Mouse (Mus musculus): ENCODE measurements around the gene Tanc1. TPM values are rescaled to one million over a fixed set of nuclear protein-coding genes. Genes with fewer than 3 reads are reported as not detected.

Gene Tanc1
- polyA plus RNA-seq, 1 experiment from 2014 or later: 51.6 TPM

DNA sequence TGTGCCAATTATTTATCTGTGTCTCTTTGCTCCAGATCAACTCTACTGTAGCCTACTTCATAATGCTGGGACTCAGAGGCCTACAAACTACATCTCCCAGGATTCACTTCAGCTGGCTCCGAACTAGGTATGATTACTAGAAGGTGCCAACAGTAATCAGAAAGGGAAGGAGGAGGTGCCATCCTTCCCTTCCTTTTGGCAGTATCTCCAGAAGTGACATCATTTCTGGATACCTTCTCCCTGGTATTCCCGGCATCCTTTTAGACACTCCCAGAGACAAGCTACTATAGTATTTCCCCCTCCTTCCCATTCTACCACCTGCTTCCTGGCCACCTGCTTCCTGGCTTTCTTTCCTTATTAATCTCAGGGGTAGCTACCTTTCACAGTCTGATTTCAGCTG lies 10.9 kb upstream of the Tanc1 start:
- H3K9me3 ChIP-seq (ENCODE audit: control insufficient read depth, low read length): no peaks in the 10 kb centered on the region
- no peak for DNase-seq (ENCODE audit: low spot score)
- no peaks in the 10 kb centered on the region for H3K36me3 ChIP-seq (ENCODE audit: control insufficient read depth, insufficient read depth, low read length)
- H3K9ac ChIP-seq (ENCODE audit: low read length): no peak overlapping the region
- 66% methylated on average over 2 of the region's 2 CpGs for WGBS
- ATAC-seq (ENCODE audit: insufficient number of reproducible peaks, low FRiP score, low TSS enrichment, low read depth): no peak
- H3K27me3 ChIP-seq (ENCODE audit: control insufficient read depth, insufficient read depth, low read length): no peaks in the 10 kb centered on the region
- no peak overlapping the region for H3K4me2 ChIP-seq (ENCODE audit: low read depth, severe bottlenecking)
- peak overlapping the region; percentile 95; the same call in 1 of the 2 replicates for H3K27ac ChIP-seq (replicated peaks; ENCODE audit: low read depth, low read length)
- no peak overlapping the region for H3K4me3 ChIP-seq (ENCODE audit: low read depth, low read length)
- peaks cover 25% of the 10 kb centered on the region for H3K4me1 ChIP-seq (ENCODE audit: control insufficient read depth, insufficient read depth, low read length)

DNA sequence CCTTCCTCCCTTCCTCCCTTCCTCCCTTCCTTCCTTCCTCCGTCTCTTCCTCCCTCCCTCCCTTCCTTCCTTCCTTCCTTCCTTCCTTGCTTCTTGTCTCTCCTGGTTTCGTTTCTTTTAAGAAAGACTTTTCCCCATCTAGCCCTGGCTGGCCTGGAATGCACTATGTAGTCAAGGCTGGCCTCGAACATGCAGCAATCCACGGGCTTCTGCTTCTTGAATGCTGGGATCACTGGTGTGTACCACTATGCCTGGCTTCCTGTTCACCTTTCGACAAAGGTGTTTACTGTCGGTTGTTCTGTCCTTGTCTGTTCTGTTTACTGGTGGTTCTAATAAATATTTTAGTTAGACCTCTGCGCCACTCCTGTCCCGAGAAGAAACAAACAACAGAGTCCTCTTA lies 10.4 kb upstream of the Tanc1 start:
- Histone ChIP-seq H3K27me3 (ENCODE audit: control insufficient read depth, insufficient read depth, low read length) (no peaks in the 10 kb centered on the region), H3K4me3 (ENCODE audit: low read depth, low read length) (no peak overlapping the region), H3K4me2 (ENCODE audit: low read depth, severe bottlenecking) (no peak overlapping the region), H3K9ac (ENCODE audit: low read length) (no peak overlapping the region), H3K36me3 (ENCODE audit: control insufficient read depth, insufficient read depth, low read length) (no peaks in the 10 kb centered on the region), H3K9me3 (ENCODE audit: control insufficient read depth, low read length) (no peaks in the 10 kb centered on the region), H3K27ac (replicated peaks; ENCODE audit: low read depth, low read length) (peak overlapping the region; percentile 39; the same call in 1 of the 2 replicates), H3K4me1 (ENCODE audit: control insufficient read depth, insufficient read depth, low read length) (peaks cover 25% of the 10 kb centered on the region)
- DNase-seq (ENCODE audit: low spot score) (no peak), ATAC-seq (ENCODE audit: insufficient number of reproducible peaks, low FRiP score, low TSS enrichment, low read depth) (no peak)
- 77% methylated on average over 8 of the region's 8 CpGs for WGBS

DNA sequence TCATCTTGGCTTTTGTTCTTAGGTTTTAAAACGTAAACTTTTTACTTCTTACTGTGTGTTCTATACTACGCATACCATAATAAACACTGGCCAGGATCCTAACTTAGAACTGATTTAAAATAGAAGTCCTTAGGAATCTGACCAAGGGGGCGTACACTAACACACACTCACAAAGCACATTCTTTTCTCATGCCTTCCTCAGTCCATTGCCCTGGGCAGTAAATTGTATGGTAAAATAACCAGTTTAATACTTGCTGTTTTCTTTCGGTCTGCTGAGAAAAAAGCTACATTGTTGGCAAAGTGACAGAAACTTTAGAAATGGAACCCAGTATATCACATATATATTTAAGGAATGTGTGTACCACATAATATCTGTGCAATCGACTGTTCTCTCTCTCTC lies 2.9 kb upstream of the Tanc1 start:
- no peak for DNase-seq (ENCODE audit: low spot score)
- H3K27me3 ChIP-seq (ENCODE audit: control insufficient read depth, insufficient read depth, low read length): no peaks in the 10 kb centered on the region
- H3K4me2 ChIP-seq (ENCODE audit: low read depth, severe bottlenecking): no peak overlapping the region
- ATAC-seq (ENCODE audit: insufficient number of reproducible peaks, low FRiP score, low TSS enrichment, low read depth): no peak
- 56% methylated on average over 5 of the region's 5 CpGs for WGBS
- H3K36me3 ChIP-seq (ENCODE audit: control insufficient read depth, insufficient read depth, low read length): no peaks in the 10 kb centered on the region
- H3K9me3 ChIP-seq (ENCODE audit: control insufficient read depth, low read length): no peaks in the 10 kb centered on the region
- peaks cover 22% of the 10 kb centered on the region for H3K4me1 ChIP-seq (ENCODE audit: control insufficient read depth, insufficient read depth, low read length)
- H3K9ac ChIP-seq (ENCODE audit: low read length): no peak overlapping the region
- no peak overlapping the region for H3K27ac ChIP-seq (replicated peaks; ENCODE audit: low read depth, low read length)
- no peak overlapping the region for H3K4me3 ChIP-seq (ENCODE audit: low read depth, low read length)

DNA sequence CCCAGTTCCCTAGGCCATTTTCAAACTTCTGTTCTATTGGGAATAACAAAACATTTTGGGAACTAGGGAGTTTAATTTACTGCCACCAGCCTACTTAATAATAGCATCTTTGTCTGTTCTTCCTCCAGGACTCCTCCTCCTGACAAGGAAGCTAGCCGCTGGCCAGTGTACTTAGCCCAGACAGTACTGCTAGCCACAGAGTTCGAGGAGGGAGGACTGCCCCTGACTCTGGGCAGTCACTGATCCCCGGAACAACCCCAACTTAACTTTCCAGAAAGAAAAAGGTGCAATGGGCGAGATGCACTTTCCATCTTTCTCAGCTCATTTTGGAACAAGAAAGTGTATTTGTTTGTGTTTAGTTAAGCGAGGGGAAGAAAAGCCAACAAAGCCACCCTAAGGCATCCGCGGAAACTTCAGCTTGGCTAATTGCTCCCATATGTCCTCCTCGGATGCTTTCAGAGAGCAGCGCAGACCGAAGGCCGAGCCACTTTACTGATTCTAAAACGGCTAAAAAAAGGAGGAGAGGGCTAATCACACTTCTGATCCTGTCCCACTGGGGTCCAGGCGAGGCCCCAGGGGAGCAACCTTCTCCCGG lies 529 bp upstream of the Tanc1 start:
- H3K27ac ChIP-seq (replicated peaks; ENCODE audit: low read depth, low read length): peak overlapping the region; percentile 99
- H3K4me3 ChIP-seq (ENCODE audit: low read depth, low read length): peak overlapping the region; percentile 92
- H3K36me3 ChIP-seq (ENCODE audit: control insufficient read depth, insufficient read depth, low read length): no peaks in the 10 kb centered on the region
- H3K9ac ChIP-seq (ENCODE audit: low read length): peak overlapping the region; percentile 97
- H3K9me3 ChIP-seq (ENCODE audit: control insufficient read depth, low read length): no peaks in the 10 kb centered on the region
- peaks cover 42% of the 10 kb centered on the region for H3K4me1 ChIP-seq (ENCODE audit: control insufficient read depth, insufficient read depth, low read length)
- DNase-seq (ENCODE audit: low spot score) (no peak), ATAC-seq (ENCODE audit: insufficient number of reproducible peaks, low FRiP score, low TSS enrichment, low read depth) (peak; percentile 62)
- 1% methylated on average over 14 of the region's 14 CpGs for whole genome bisulfite sequencing
- peak overlapping the region; percentile 67 for H3K4me2 ChIP-seq (ENCODE audit: low read depth, severe bottlenecking)
- no peaks in the 10 kb centered on the region for H3K27me3 ChIP-seq (ENCODE audit: control insufficient read depth, insufficient read depth, low read length)

DNA sequence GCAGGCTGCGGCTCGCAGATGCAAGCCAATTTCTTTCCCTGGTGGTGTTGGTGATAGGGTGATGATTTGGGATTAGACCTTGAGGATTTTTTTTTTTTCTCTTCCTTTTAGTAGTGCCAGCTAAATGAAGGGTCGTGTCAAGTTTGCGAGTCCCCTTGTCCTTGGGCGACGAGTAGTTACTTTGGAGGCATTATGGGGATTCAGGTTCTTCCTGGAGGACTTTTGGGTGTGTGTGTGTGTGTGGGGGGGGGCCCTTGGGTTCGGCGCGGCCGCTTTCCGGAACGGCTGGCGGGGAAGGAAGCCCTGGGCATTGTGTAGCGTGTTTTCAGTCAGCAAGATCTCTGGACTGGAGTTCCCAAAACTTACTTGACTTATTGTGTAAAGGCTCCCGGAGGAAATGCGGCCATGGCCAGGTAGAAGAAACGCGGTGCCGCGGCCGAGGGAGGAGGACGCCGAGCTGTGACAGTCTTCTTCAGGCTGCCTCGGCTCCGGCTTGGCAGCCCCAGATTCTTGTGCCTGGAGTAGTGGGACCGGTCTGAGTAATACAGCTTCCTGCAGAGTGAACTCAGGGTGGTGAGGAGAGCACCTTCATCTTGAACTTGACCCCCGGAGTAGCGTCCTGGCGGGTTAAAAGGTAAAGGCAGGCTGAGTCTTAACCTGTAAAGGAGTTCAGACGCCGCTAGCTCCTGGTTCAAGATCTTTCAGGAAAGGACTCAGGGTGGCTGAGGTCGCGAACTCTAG lies 1.1 kb downstream of the Tanc1 start:
- under 1% methylated on average over 33 of the region's 33 CpGs for WGBS
- Histone ChIP-seq H3K4me3 (ENCODE audit: low read depth, low read length) (peak overlapping the region; percentile 92), H3K27me3 (ENCODE audit: control insufficient read depth, insufficient read depth, low read length) (no peaks in the 10 kb centered on the region), H3K4me1 (ENCODE audit: control insufficient read depth, insufficient read depth, low read length) (peaks cover 51% of the 10 kb centered on the region), H3K4me2 (ENCODE audit: low read depth, severe bottlenecking) (peak overlapping the region; percentile 67), H3K27ac (replicated peaks; ENCODE audit: low read depth, low read length) (peak overlapping the region; percentile 99), H3K9ac (ENCODE audit: low read length) (peak overlapping the region; percentile 97), H3K9me3 (ENCODE audit: control insufficient read depth, low read length) (no peaks in the 10 kb centered on the region), H3K36me3 (ENCODE audit: control insufficient read depth, insufficient read depth, low read length) (no peaks in the 10 kb centered on the region)
- peak; percentile 5; the same call in 1 of the 2 replicates for ATAC-seq (ENCODE audit: insufficient number of reproducible peaks, low FRiP score, low TSS enrichment, low read depth)
- DNase-seq (ENCODE audit: low spot score): peak; percentile 63

DNA sequence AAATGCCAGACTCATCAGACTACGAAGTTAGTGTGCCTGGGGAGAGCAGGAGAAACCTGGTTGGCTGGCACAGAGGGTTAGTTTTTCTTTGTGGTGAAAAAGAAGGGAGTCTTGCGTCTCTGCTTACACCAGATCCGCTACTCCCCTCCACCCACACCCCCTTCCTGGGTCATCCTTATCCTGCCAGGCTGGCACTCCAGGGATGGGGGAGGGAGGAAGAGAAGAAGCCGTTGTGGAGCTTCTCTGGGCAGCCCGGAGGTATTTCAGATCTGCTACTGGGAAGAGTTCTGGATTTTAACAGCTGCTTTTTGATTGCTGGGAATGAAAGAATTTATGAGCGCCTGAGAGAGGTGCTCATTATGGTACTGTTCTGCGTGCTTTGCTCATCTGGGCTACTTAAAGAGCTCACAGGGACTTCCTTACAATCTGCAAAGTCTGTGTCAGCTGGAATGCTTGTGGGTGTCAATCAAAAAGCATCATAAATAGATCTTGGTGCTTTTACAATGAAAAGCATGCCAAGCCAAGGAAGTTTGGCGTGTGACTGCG lies 1.7 kb downstream of the Tanc1 start:
- ATAC-seq (ENCODE audit: insufficient number of reproducible peaks, low FRiP score, low TSS enrichment, low read depth) (peak; percentile 36; the same call in 1 of the 2 replicates), DNase-seq (ENCODE audit: low spot score) (no peak)
- WGBS: 5% methylated on average over 9 of the region's 9 CpGs
- Histone ChIP-seq H3K27ac (replicated peaks; ENCODE audit: low read depth, low read length) (peak overlapping the region; percentile 99), H3K4me3 (ENCODE audit: low read depth, low read length) (peak overlapping the region; percentile 92), H3K9me3 (ENCODE audit: control insufficient read depth, low read length) (no peaks in the 10 kb centered on the region), H3K4me1 (ENCODE audit: control insufficient read depth, insufficient read depth, low read length) (peaks cover 47% of the 10 kb centered on the region), H3K27me3 (ENCODE audit: control insufficient read depth, insufficient read depth, low read length) (no peaks in the 10 kb centered on the region), H3K36me3 (ENCODE audit: control insufficient read depth, insufficient read depth, low read length) (no peaks in the 10 kb centered on the region; the same call in 1 of the 2 replicates), H3K4me2 (ENCODE audit: low read depth, severe bottlenecking) (peak overlapping the region; percentile 67), H3K9ac (ENCODE audit: low read length) (peak overlapping the region; percentile 97)

DNA sequence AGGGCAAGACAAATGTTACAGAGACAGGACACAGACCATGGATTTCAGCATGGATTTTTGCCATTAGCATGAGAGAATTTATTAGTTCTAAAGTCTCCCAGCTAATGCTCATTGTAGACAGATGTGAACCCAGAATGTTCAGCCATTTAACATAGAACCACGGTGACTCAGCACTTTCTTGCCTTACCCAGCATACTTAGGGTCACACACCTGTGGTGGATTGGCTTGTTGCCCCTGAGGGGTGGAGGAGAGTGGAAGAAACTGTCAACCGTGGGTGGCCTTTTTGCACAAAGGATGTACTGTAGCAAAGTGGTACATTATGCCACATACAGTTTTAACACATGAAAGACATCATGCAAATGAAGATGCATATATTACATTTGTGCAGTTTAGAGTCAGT lies 5.0 kb downstream of the Tanc1 start:
- 71% methylated on average over 2 of the region's 2 CpGs for WGBS

DNA sequence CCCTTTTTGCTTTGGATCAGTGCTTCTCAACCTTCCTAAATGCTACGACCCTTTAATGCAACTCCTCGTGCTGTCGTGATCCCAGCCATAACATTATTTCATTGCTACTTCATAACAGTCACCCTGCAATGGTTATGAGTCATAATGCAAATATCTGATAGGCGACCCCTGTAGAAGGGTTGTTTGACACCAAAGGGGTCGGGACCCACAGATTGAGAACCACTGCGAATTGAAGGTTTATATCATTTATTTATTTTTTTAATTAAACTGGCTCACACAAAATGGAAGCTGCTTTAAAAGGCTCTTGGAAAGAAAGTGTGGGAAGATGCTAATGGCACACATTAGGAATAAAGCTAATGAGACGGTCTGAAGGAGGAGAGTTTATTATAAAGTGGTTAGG lies 7.2 kb downstream of the Tanc1 start:
- Histone ChIP-seq H3K36me3 (ENCODE audit: control insufficient read depth, insufficient read depth, low read length) (peaks cover under 1% of the 10 kb centered on the region; the same call in 1 of the 2 replicates), H3K9me3 (ENCODE audit: control insufficient read depth, low read length) (no peaks in the 10 kb centered on the region), H3K4me3 (ENCODE audit: low read depth, low read length) (no peak overlapping the region), H3K27me3 (ENCODE audit: control insufficient read depth, insufficient read depth, low read length) (no peaks in the 10 kb centered on the region), H3K9ac (ENCODE audit: low read length) (no peak overlapping the region), H3K4me1 (ENCODE audit: control insufficient read depth, insufficient read depth, low read length) (peaks cover 36% of the 10 kb centered on the region), H3K27ac (replicated peaks; ENCODE audit: low read depth, low read length) (no peak overlapping the region), H3K4me2 (ENCODE audit: low read depth, severe bottlenecking) (no peak overlapping the region)
- DNase-seq (ENCODE audit: low spot score): no peak
- WGBS: 93% methylated on average over 7 of the region's 7 CpGs
- ATAC-seq (ENCODE audit: insufficient number of reproducible peaks, low FRiP score, low TSS enrichment, low read depth): no peak

More for the DNA sequence above, 5.0 kb downstream of the Tanc1 start:
- no peak overlapping the region for H3K4me2 ChIP-seq (ENCODE audit: low read depth, severe bottlenecking)
- peaks cover 30% of the 10 kb centered on the region for H3K4me1 ChIP-seq (ENCODE audit: control insufficient read depth, insufficient read depth, low read length)
- no peak overlapping the region for H3K27ac ChIP-seq (replicated peaks; ENCODE audit: low read depth, low read length)
- no peak overlapping the region for H3K9ac ChIP-seq (ENCODE audit: low read length)
- H3K4me3 ChIP-seq (ENCODE audit: low read depth, low read length): no peak overlapping the region
- no peaks in the 10 kb centered on the region for H3K9me3 ChIP-seq (ENCODE audit: control insufficient read depth, low read length)
- no peaks in the 10 kb centered on the region; the same call in 1 of the 2 replicates for H3K36me3 ChIP-seq (ENCODE audit: control insufficient read depth, insufficient read depth, low read length)
- DNase-seq (ENCODE audit: low spot score): no peak
- no peaks in the 10 kb centered on the region for H3K27me3 ChIP-seq (ENCODE audit: control insufficient read depth, insufficient read depth, low read length)
- no peak for ATAC-seq (ENCODE audit: insufficient number of reproducible peaks, low FRiP score, low TSS enrichment, low read depth)
